Mouse (Mus musculus): ENCODE results near the gene Pdxdc1. TPM values are rescaled to one million over a fixed set of nuclear protein-coding genes. Genes with fewer than 3 reads are reported as not detected.

Gene Pdxdc1
- total RNA-seq, 1 experiment = 88.3 TPM

DNA sequence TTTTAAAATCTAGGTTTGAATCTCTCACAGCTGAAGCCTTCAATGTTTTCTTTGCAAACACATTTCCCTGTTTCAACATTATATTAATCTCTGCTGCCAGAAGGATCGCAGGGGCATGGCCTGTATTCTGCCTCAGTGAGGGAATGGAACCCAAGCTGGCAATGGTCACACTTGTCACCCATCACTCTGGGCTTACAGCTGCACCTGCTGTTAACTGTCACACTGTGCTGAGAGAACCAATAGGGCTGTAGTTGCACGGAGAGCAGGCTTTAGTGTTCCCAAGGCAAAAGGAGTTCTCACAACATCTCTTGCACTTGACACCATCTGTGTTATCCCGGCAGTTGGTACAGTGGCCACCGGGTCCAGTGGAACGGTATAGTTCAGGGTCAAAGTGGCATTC, 17.2 kb upstream of the Pdxdc1 start:
- Histone ChIP-seq H3K9ac (ENCODE audit: insufficient read depth, low read depth, low read length, poor library complexity, severe bottlenecking) (no peak overlapping the region), H3K36me3 (ENCODE audit: control insufficient read depth, insufficient read depth, low read length, poor library complexity, severe bottlenecking) (no peaks in the 10 kb centered on the region; the same call in 1 of the 2 replicates), H3K4me3 (ENCODE audit: insufficient read depth in 1 of 2, low read depth in 1 of 2, low read length in 2 of 2, poor library complexity in 1 of 2, severe bottlenecking in 1 of 2) (no peak overlapping the region), H3K4me1 (ENCODE audit: control insufficient read depth in 2 of 2, insufficient read depth in 2 of 2, low read length in 2 of 2, poor library complexity in 1 of 2) (peaks cover 0 to 3% of the 10 kb centered on the region in 2 experiments; a peak in 1 of 4 replicates), H3K9me3 (ENCODE audit: control insufficient read depth, insufficient read depth, low read depth, low read length) (no peaks in the 10 kb centered on the region), H3K27ac (ENCODE audit: insufficient read depth, low read depth, low read length, poor library complexity, severe bottlenecking) (no peak overlapping the region)
- TF ChIP-seq CHD2 (IDR thresholded peaks at IDR 0.05; ENCODE audit: low read depth, low read length) = no peak
- TF ChIP-seq MAFK (IDR thresholded peaks at IDR 0.05; ENCODE audit: insufficient read depth, low read depth, low read length) = no peak
- no peak for TF ChIP-seq HCFC1 (IDR thresholded peaks at IDR 0.05; ENCODE audit: borderline replicate concordance, insufficient read depth, low read length)
- TF ChIP-seq ZC3H11A (IDR thresholded peaks at IDR 0.05; ENCODE audit: borderline replicate concordance, low read depth, low read length) = no peak
- TF ChIP-seq ZNF384 (IDR thresholded peaks at IDR 0.05; ENCODE audit: low read depth, low read length) = no peak
- DNase-seq (ENCODE audit: low read depth, low spot score) = no peak
- in situ Hi-C loops (cut with MboI; ENCODE audit: low sequenced_read_pairs in 2 of 2, unreplicated experiment in 2 of 2) = no loop called here

DNA sequence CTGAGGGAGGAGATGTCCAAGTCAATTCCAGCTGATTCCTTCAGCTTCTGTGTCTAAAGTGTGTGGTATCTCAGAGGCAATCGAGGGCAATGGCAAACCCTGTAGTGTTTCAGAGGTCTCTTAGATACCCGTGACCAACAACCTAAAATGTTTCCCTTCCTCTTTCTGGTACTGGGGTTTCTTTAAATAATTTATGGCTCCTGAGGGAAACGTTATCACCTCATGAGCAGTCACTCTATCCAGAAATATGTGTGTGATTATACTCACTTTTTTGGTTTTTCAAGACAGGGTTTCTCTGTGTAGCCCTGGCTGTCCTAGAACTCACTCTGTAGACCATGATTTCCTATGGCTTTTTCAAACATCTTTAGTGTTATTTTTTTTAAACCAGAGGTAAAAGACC, 4.4 kb upstream of the Pdxdc1 start:
- no peak for DNase-seq (ENCODE audit: low read depth, low spot score)
- H3K9me3 ChIP-seq (ENCODE audit: control insufficient read depth, insufficient read depth, low read depth, low read length) = no peaks in the 10 kb centered on the region
- TF ChIP-seq HCFC1 (IDR thresholded peaks at IDR 0.05; ENCODE audit: borderline replicate concordance, insufficient read depth, low read length) (no peak), CHD2 (IDR thresholded peaks at IDR 0.05; ENCODE audit: low read depth, low read length) (no peak)
- H3K36me3 ChIP-seq (ENCODE audit: control insufficient read depth, insufficient read depth, low read length, poor library complexity, severe bottlenecking) = no peaks in the 10 kb centered on the region
- in situ Hi-C loops (cut with MboI; ENCODE audit: low sequenced_read_pairs in 2 of 2, unreplicated experiment in 2 of 2) = loop anchor here in 1 of 2 experiments (10.0 kb wide), 1 partner anchor 218 kb away; no protein-coding TSS in a partner anchor
- no peak overlapping the region for H3K27ac ChIP-seq (ENCODE audit: insufficient read depth, low read depth, low read length, poor library complexity, severe bottlenecking)
- H3K4me1 ChIP-seq (ENCODE audit: control insufficient read depth in 2 of 2, insufficient read depth in 2 of 2, low read length in 2 of 2, poor library complexity in 1 of 2) = no peaks in the 10 kb centered on the region
- no peak overlapping the region for H3K4me3 ChIP-seq (ENCODE audit: insufficient read depth in 1 of 2, low read depth in 1 of 2, low read length in 2 of 2, poor library complexity in 1 of 2, severe bottlenecking in 1 of 2)
- H3K9ac ChIP-seq (ENCODE audit: insufficient read depth, low read depth, low read length, poor library complexity, severe bottlenecking) = no peak overlapping the region

DNA sequence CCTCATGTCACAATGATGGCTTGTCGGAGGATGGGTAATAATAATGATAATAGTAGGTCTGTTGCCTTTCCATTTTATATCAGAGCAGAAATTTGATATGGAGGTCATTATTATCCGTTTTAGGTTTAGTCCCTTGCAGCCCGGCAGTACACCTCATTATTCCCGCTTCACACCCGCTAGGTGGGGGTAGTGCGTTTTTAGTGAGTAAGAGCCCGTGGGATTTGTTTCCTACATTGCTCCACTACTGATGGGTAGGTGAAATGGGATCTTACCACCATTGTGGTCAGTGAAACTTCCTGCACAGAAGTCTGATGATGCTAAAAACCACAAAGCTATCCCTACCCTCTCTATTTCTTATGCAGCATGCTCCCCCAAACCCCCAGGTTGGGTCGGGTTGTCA, 557 bp upstream of the Pdxdc1 start:
- peak overlapping the region; percentile 76 to 84 for H3K4me3 ChIP-seq (ENCODE audit: insufficient read depth in 1 of 2, low read depth in 1 of 2, low read length in 2 of 2, poor library complexity in 1 of 2, severe bottlenecking in 1 of 2)
- no peaks in the 10 kb centered on the region for H3K9me3 ChIP-seq (ENCODE audit: control insufficient read depth, insufficient read depth, low read depth, low read length)
- no peak overlapping the region; the same call in 1 of the 2 replicates for H3K27ac ChIP-seq (ENCODE audit: insufficient read depth, low read depth, low read length, poor library complexity, severe bottlenecking)
- in situ Hi-C loops (cut with MboI; ENCODE audit: low sequenced_read_pairs in 2 of 2, unreplicated experiment in 2 of 2) = loop anchor here in 1 of 2 experiments (10.0 kb wide), 1 partner anchor 221 kb away; no protein-coding TSS in a partner anchor
- H3K4me1 ChIP-seq (ENCODE audit: control insufficient read depth in 2 of 2, insufficient read depth in 2 of 2, low read length in 2 of 2, poor library complexity in 1 of 2) = no peaks in the 10 kb centered on the region; a peak in 1 of 4 replicates
- no peak for TF ChIP-seq MAFK (IDR thresholded peaks at IDR 0.05; ENCODE audit: insufficient read depth, low read depth, low read length)
- peak; percentile 60; the same call in 1 of the 2 replicates for TF ChIP-seq ZC3H11A (IDR thresholded peaks at IDR 0.05; ENCODE audit: borderline replicate concordance, low read depth, low read length)
- peak overlapping the region; percentile 87 for H3K9ac ChIP-seq (ENCODE audit: insufficient read depth, low read depth, low read length, poor library complexity, severe bottlenecking)
- no peaks in the 10 kb centered on the region for H3K36me3 ChIP-seq (ENCODE audit: control insufficient read depth, insufficient read depth, low read length, poor library complexity, severe bottlenecking)
- DNase-seq (ENCODE audit: low read depth, low spot score) = peak; percentile 81

- TF ChIP-seq ZNF384 (IDR thresholded peaks at IDR 0.05; ENCODE audit: low read depth, low read length) (no peak), ZC3H11A (IDR thresholded peaks at IDR 0.05; ENCODE audit: borderline replicate concordance, low read depth, low read length) (no peak), HCFC1 (IDR thresholded peaks at IDR 0.05; ENCODE audit: borderline replicate concordance, insufficient read depth, low read length) (no peak), MAFK (IDR thresholded peaks at IDR 0.05; ENCODE audit: insufficient read depth, low read depth, low read length) (no peak), CHD2 (IDR thresholded peaks at IDR 0.05; ENCODE audit: low read depth, low read length) (no peak)
- Histone ChIP-seq H3K9me3 (ENCODE audit: control insufficient read depth, insufficient read depth, low read depth, low read length) (no peaks in the 10 kb centered on the region), H3K9ac (ENCODE audit: insufficient read depth, low read depth, low read length, poor library complexity, severe bottlenecking) (peak overlapping the region; percentile 70), H3K27ac (ENCODE audit: insufficient read depth, low read depth, low read length, poor library complexity, severe bottlenecking) (no peak overlapping the region), H3K36me3 (ENCODE audit: control insufficient read depth, insufficient read depth, low read length, poor library complexity, severe bottlenecking) (no peaks in the 10 kb centered on the region), H3K4me1 (ENCODE audit: control insufficient read depth in 2 of 2, insufficient read depth in 2 of 2, low read length in 2 of 2, poor library complexity in 1 of 2) (no peaks in the 10 kb centered on the region; a peak in 1 of 4 replicates), H3K4me3 (ENCODE audit: insufficient read depth in 1 of 2, low read depth in 1 of 2, low read length in 2 of 2, poor library complexity in 1 of 2, severe bottlenecking in 1 of 2) (peak overlapping the region; percentile 76 to 84)
- peak; percentile 35 for DNase-seq (ENCODE audit: low read depth, low spot score)
- in situ Hi-C loops (cut with MboI; ENCODE audit: low sequenced_read_pairs in 2 of 2, unreplicated experiment in 2 of 2) = loop anchor here in 1 of 2 experiments (10.0 kb wide), 1 partner anchor 222 kb away; no protein-coding TSS in a partner anchor
These were observed 517 bp downstream of the Pdxdc1 start for GRCm38 (mm10) chr16:13902397-13902831.

DNA sequence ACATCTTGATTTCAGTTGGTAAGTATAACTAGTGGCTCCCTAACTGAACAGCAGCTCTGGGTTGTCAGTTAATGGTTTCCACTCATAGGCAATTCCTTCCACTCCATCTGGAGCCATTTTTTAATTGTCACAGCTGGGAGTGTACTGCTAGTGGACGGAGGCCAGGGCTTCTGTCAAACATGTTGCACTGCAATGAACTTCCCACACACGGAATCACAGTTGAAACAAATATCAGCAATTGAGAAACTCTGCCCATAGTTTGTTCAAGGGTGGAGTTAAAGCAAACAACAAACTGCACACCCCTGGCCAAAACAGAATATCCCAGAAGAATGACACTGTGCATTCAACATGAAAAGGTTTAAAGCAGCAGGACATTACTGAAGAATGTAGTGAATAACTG, 4.0 kb downstream of the Pdxdc1 start:
- H3K9ac ChIP-seq (ENCODE audit: insufficient read depth, low read depth, low read length, poor library complexity, severe bottlenecking) = no peak overlapping the region
- no peak overlapping the region for H3K27ac ChIP-seq (ENCODE audit: insufficient read depth, low read depth, low read length, poor library complexity, severe bottlenecking)
- no peak overlapping the region for H3K4me3 ChIP-seq (ENCODE audit: insufficient read depth in 1 of 2, low read depth in 1 of 2, low read length in 2 of 2, poor library complexity in 1 of 2, severe bottlenecking in 1 of 2)
- H3K36me3 ChIP-seq (ENCODE audit: control insufficient read depth, insufficient read depth, low read length, poor library complexity, severe bottlenecking) = no peaks in the 10 kb centered on the region
- H3K9me3 ChIP-seq (ENCODE audit: control insufficient read depth, insufficient read depth, low read depth, low read length) = no peaks in the 10 kb centered on the region
- DNase-seq (ENCODE audit: low read depth, low spot score) = no peak
- H3K4me1 ChIP-seq (ENCODE audit: control insufficient read depth in 2 of 2, insufficient read depth in 2 of 2, low read length in 2 of 2, poor library complexity in 1 of 2) = no peaks in the 10 kb centered on the region; a peak in 1 of 4 replicates
- no peak for TF ChIP-seq ZC3H11A (IDR thresholded peaks at IDR 0.05; ENCODE audit: borderline replicate concordance, low read depth, low read length)
- no peak for TF ChIP-seq ZNF384 (IDR thresholded peaks at IDR 0.05; ENCODE audit: low read depth, low read length)
- no peak for TF ChIP-seq CHD2 (IDR thresholded peaks at IDR 0.05; ENCODE audit: low read depth, low read length)
- TF ChIP-seq HCFC1 (IDR thresholded peaks at IDR 0.05; ENCODE audit: borderline replicate concordance, insufficient read depth, low read length) = no peak
- TF ChIP-seq MAFK (IDR thresholded peaks at IDR 0.05; ENCODE audit: insufficient read depth, low read depth, low read length) = no peak
- in situ Hi-C loops (cut with MboI; ENCODE audit: low sequenced_read_pairs in 2 of 2, unreplicated experiment in 2 of 2) = no loop called here
